Mouse (Mus musculus) kidney, adult 2 months (tissue): ENCODE data around the gene Ube4b.

Source experiments
- CTCF ChIP-seq: fragments of 200-500 bp; conservative IDR thresholded peaks from 2 replicates; pipeline ENCODE4 v1.5.1; 2011; ENCODE audit warnings: low read depth, mild to moderate bottlenecking, control low read depth, low read length, moderate library complexity, mixed read lengths; ENCODE audit not compliant: insufficient read depth, insufficient read length
- POLR2A ChIP-seq: fragments of 200-500 bp; IDR thresholded peaks from one replicate; pipeline ENCODE4 v1.6.1; 2011; ENCODE audit warnings: low read depth, low read length, control low read depth

DNA sequence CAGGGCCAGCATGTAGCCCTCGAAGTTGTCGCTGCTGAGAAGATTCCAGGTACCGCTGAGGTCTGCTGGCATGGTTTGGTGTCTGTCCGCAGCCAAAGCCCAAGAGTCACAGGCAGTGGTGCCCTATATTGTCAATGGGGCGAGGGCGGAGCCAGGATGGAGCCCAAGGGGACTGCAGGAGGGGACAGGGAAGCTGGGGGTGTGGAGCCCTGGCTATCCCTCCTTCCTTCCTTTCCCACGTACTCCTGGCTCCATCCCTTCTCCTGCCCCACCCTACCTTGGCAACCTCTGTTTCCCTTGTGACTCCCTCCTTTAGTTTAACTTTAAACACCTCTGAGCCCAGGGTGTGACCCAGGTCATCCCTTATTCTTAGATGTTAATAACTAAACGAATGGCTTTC lies 28.3 kb upstream of the Ube4b start, which contains the start of gene Rbp7:
- no peak for TF ChIP-seq CTCF
- TF ChIP-seq POLR2A = no peak
